Mouse (Mus musculus): ENCODE measurements around the gene Gm37240.

The Gm37240 gene

GRCm38 (mm10) chr3:85172532-85172931, 714.8 kb downstream of the Gm37240 start:
- peak; percentile 40 for DNase-seq

- no peak for DNase-seq
Observed at GRCm38 (mm10) chr3:85172096-85172495, 715.2 kb downstream of the Gm37240 start.

GRCm38 (mm10) chr3:85168816-85169215, 718.5 kb downstream of the Gm37240 start:
- no peak for DNase-seq

- DNase-seq: no peak
Observed at GRCm38 (mm10) chr3:85164931-85165330, 722.4 kb downstream of the Gm37240 start.

GRCm38 (mm10) chr3:85163396-85163795, 723.9 kb downstream of the Gm37240 start:
- DNase-seq: no peak

GRCm38 (mm10) chr3:85162430-85162829, 724.9 kb downstream of the Gm37240 start:
- DNase-seq: no peak

- DNase-seq: no peak
Observed at GRCm38 (mm10) chr3:85160816-85161215, 726.5 kb downstream of the Gm37240 start.

- DNase-seq: no peak
Observed at GRCm38 (mm10) chr3:85159631-85160030, 727.7 kb downstream of the Gm37240 start.

- no peak for DNase-seq
Observed at GRCm38 (mm10) chr3:85148816-85149215, 738.5 kb downstream of the Gm37240 start.

- no peak for DNase-seq
Observed at GRCm38 (mm10) chr3:85148038-85148550, 739.2 kb downstream of the Gm37240 start.

- no peak for DNase-seq
Observed at GRCm38 (mm10) chr3:85145568-85145967, 741.8 kb downstream of the Gm37240 start.

- DNase-seq: no peak
Observed at GRCm38 (mm10) chr3:85145076-85145475, 742.2 kb downstream of the Gm37240 start.

- DNase-seq: no peak
Observed at GRCm38 (mm10) chr3:85144425-85144824, 742.9 kb downstream of the Gm37240 start.

GRCm38 (mm10) chr3:85140488-85140887, 746.8 kb downstream of the Gm37240 start:
- no peak for DNase-seq

GRCm38 (mm10) chr3:85138407-85138806, 748.9 kb downstream of the Gm37240 start:
- no peak for DNase-seq

GRCm38 (mm10) chr3:85133561-85133960, 753.8 kb downstream of the Gm37240 start:
- no peak for DNase-seq

- no peak for DNase-seq
Observed at GRCm38 (mm10) chr3:85131878-85132277, 755.4 kb downstream of the Gm37240 start.

- DNase-seq: no peak
Observed at GRCm38 (mm10) chr3:85128546-85128945, 758.8 kb downstream of the Gm37240 start.

GRCm38 (mm10) chr3:85126970-85127369, 760.3 kb downstream of the Gm37240 start:
- no peak for DNase-seq

GRCm38 (mm10) chr3:85125471-85125870, 761.8 kb downstream of the Gm37240 start:
- DNase-seq: no peak

GRCm38 (mm10) chr3:85124924-85125323, 762.4 kb downstream of the Gm37240 start:
- no peak for DNase-seq

GRCm38 (mm10) chr3:85124410-85124809, 762.9 kb downstream of the Gm37240 start:
- no peak for DNase-seq

GRCm38 (mm10) chr3:85117702-85118101, 769.6 kb downstream of the Gm37240 start:
- no peak for DNase-seq

- no peak for DNase-seq
Observed at GRCm38 (mm10) chr3:85117014-85117413, 770.3 kb downstream of the Gm37240 start.

GRCm38 (mm10) chr3:85115959-85116543, 771.3 kb downstream of the Gm37240 start:
- DNase-seq: peak; percentile 10
